Mouse (Mus musculus) Patski (cell line): ENCODE results near the gene Sec24a. TPM values are rescaled to one million over a fixed set of nuclear protein-coding genes. Genes with fewer than 3 reads are reported as not detected.

Experiments
- ATAC-seq: fragments of 100-300 bp; one replicate; pipeline ENCODE4 v1.8.0; 2021
- CTCF ChIA-PET: fragments of 350-600 bp; sonication (Branson Sonifier 250); formaldehyde crosslinking; loops from one replicate; lab custom pipeline; 2022; ENCODE audit warnings: inconsistent platforms; lab: Charles Lee
- POLR2A ChIA-PET: fragments of 350-600 bp; sonication (Branson Sonifier 250); formaldehyde crosslinking; loops from one replicate; lab custom pipeline; 2022; ENCODE audit warnings: antibody characterized with exemption, inconsistent platforms; lab: Charles Lee
- DNase-seq: peaks from one replicate; pipeline ENCODE4 v3.0.0-alpha.2; 2011; ENCODE audit warnings: low read depth, low spot score
- H3K27me3 ChIP-seq: fragments of 371-371 bp; one replicate; pipeline ENCODE4 v1.5.1; 2021
- CTCF ChIP-seq: fragments of 100-300 bp; IDR thresholded peaks from one replicate; pipeline ENCODE4 v1.5.1; 2021
- in situ Hi-C: fragments of 300-500 bp; cut with MboI; formaldehyde crosslinking; loops from 3 replicates; pipeline ENCODE4 v1.11.1; 2018; ENCODE audit warnings: low pct_unique_long_range_greater_than_20kb, mixed read lengths
- polyA plus RNA-seq: library from polyadenylated mRNA; unstranded; gene quantifications from one replicate; pipeline ENCODE4 v1.2.3, GENCODE M21; 2021

Gene Sec24a
- polyA plus RNA-seq, 1 experiment from 2014 or later, result 18.8 TPM

GRCm38 (mm10) chr11:51650691-51651515, 112.5 kb downstream of the Sec24a start, which contains the start of the genes N4bp3 and D930048N14Rik:
TSS of gene N4bp3 (minus strand) at chr11:51650842.
TSS of gene D930048N14Rik (plus strand) at chr11:51650954.
- POLR2A ChIA-PET, result interaction anchor here (1.0 to 2.6 kb wide), 5 partner anchors 9 to 23 kb away, joined by 3 to 10 read pairs (median 8); partner anchors contain the start of gene Rmnd5b
- peak; percentile 82 for ATAC-seq
- in situ Hi-C loops, result no loop called here
- CTCF ChIA-PET, result interaction anchor here (1.0 kb wide), 1 partner anchor 30 kb away, joined by 5 read pairs; no protein-coding TSS in a partner anchor
- DNase-seq, result no peak
- TF ChIP-seq CTCF, result no peak
- H3K27me3 ChIP-seq, result no peaks in the 10 kb centered on the region

GRCm38 (mm10) chr11:51650261-51650660, 113.2 kb downstream of the Sec24a start:
- no peak for TF ChIP-seq CTCF
- ChIA-PET POLR2A (interaction anchor here (1.0 to 2.6 kb wide), 5 partner anchors 9 to 23 kb away, joined by 4 to 13 read pairs (median 9); partner anchors contain the start of gene Rmnd5b), CTCF (interaction anchor here (1.0 to 1.6 kb wide), 2 partner anchors 18 to 31 kb away, joined by 5 read pairs; no protein-coding TSS in a partner anchor)
- in situ Hi-C loops, result no loop called here
- H3K27me3 ChIP-seq, result no peaks in the 10 kb centered on the region
- no peak for DNase-seq
- ATAC-seq, result peak; percentile 20

- POLR2A ChIA-PET, result interaction anchor here (1.6 to 2.6 kb wide), 3 partner anchors 14 to 24 kb away, joined by 9 to 13 read pairs (median 10); partner anchors contain the start of gene Rmnd5b
- no peaks in the 10 kb centered on the region for H3K27me3 ChIP-seq
- TF ChIP-seq CTCF, result no peak
- DNase-seq, result no peak
- in situ Hi-C loops, result no loop called here
- CTCF ChIA-PET, result interaction anchor here (1.6 kb wide), 1 partner anchor 18 kb away, joined by 5 read pairs; no protein-coding TSS in a partner anchor
- no peak for ATAC-seq
Observed at GRCm38 (mm10) chr11:51649889-51650199, 113.6 kb downstream of the Sec24a start.

GRCm38 (mm10) chr11:51649111-51649888, 114.1 kb downstream of the Sec24a start:
- in situ Hi-C loops, result no loop called here
- TF ChIP-seq CTCF, result no peak
- ATAC-seq (no peak), DNase-seq (no peak)
- POLR2A ChIA-PET, result interaction anchor here (0.7 to 2.6 kb wide), 3 partner anchors 13 to 17 kb away, joined by 3 to 13 read pairs (median 9); partner anchors contain the start of gene Rmnd5b
- no peaks in the 10 kb centered on the region for H3K27me3 ChIP-seq
- CTCF ChIA-PET, result interaction anchor here (1.6 kb wide), 1 partner anchor 17 kb away, joined by 5 read pairs; no protein-coding TSS in a partner anchor

- in situ Hi-C loops, result no loop called here
- ChIA-PET CTCF (interaction anchor here (1.6 kb wide), 1 partner anchor 16 kb away, joined by 5 read pairs; no protein-coding TSS in a partner anchor), POLR2A (interaction anchor here (0.7 to 2.2 kb wide), 2 partner anchors 13 to 14 kb away, joined by 3 to 13 read pairs; partner anchors contain the start of gene Rmnd5b)
- DNase-seq (no peak), ATAC-seq (no peak)
- H3K27me3 ChIP-seq, result no peaks in the 10 kb centered on the region
- no peak for TF ChIP-seq CTCF
Observed at GRCm38 (mm10) chr11:51648566-51648965, 114.9 kb downstream of the Sec24a start.

GRCm38 (mm10) chr11:51646751-51647667, 116.4 kb downstream of the Sec24a start:
- CTCF ChIA-PET, result interaction anchor here (0.9 kb wide), 1 partner anchor 11 kb away, joined by 4 read pairs; the partner anchor contains the start of gene Rmnd5b
- no peak for DNase-seq

GRCm38 (mm10) chr11:51646245-51646644, 117.2 kb downstream of the Sec24a start:
- DNase-seq (no peak), ATAC-seq (no peak)
- TF ChIP-seq CTCF, result no peak
- no peaks in the 10 kb centered on the region for H3K27me3 ChIP-seq
- CTCF ChIA-PET, result interaction anchor here (1.3 kb wide), 1 partner anchor 14 kb away, joined by 3 read pairs; no protein-coding TSS in a partner anchor
- in situ Hi-C loops, result no loop called here
- POLR2A ChIA-PET, result no interaction called here

More at GRCm38 (mm10) chr11:51646751-51647667, 116.4 kb downstream of the Sec24a start:
- H3K27me3 ChIP-seq, result no peaks in the 10 kb centered on the region
- in situ Hi-C loops, result no loop called here
- POLR2A ChIA-PET, result interaction anchor here (0.9 to 1.3 kb wide), 2 partner anchors 9 to 12 kb away, joined by 3 read pairs; no protein-coding TSS in a partner anchor
- ATAC-seq, result no peak
- no peak for TF ChIP-seq CTCF

- DNase-seq (no peak), ATAC-seq (no peak)
- no peaks in the 10 kb centered on the region for H3K27me3 ChIP-seq
- in situ Hi-C loops, result no loop called here
- ChIA-PET POLR2A (interaction anchor here (1.0 kb wide), 1 partner anchor 9 kb away, joined by 3 read pairs; no protein-coding TSS in a partner anchor), CTCF (interaction anchor here (1.3 kb wide), 2 partner anchors 9 to 13 kb away, joined by 3 to 4 read pairs; partner anchors contain the start of gene Rmnd5b)
- no peak for TF ChIP-seq CTCF
Observed at GRCm38 (mm10) chr11:51645293-51645692, 118.1 kb downstream of the Sec24a start.

GRCm38 (mm10) chr11:51644217-51644616, 119.2 kb downstream of the Sec24a start:
- POLR2A ChIA-PET, result no interaction called here
- CTCF ChIA-PET, result interaction anchor here (1.3 kb wide), 1 partner anchor 8 kb away, joined by 4 read pairs; the partner anchor contains the start of gene Rmnd5b
- ATAC-seq (no peak), DNase-seq (no peak)
- H3K27me3 ChIP-seq, result no peaks in the 10 kb centered on the region
- in situ Hi-C loops, result no loop called here
- no peak for TF ChIP-seq CTCF
